Mouse (Mus musculus) spleen, adult 2 months (tissue): ENCODE measurements around the gene Cldn14. TPM values are rescaled to one million over a fixed set of nuclear protein-coding genes. Genes with fewer than 3 reads are reported as not detected.
A peak's percentile ranks its signal among the peaks of the same experiment; 100 is the strongest.
"Not testable (repeated sequence)": the region's sequence is repeated elsewhere in the genome, so short reads cannot be mapped to it uniquely, and the experiment has no call there.

ENCODE experiments used
- DNase-seq, 2 experiments: peaks; one replicate each; pipeline versions ENCODE4 v3.0.0 to v3.0.0-alpha.2; 2012 to 2021; ENCODE audit warnings: low spot score in 2 of 2, low read depth in 1 of 2
- H3K27ac ChIP-seq: fragments of 200-500 bp; 2 replicates; pipeline ENCODE4 v1.5.1; 2012; ENCODE audit warnings: low read length, inconsistent platforms; ENCODE audit not compliant: insufficient read depth
- H3K27me3 ChIP-seq: fragments of 200-500 bp; 2 replicates; pipeline ENCODE4 v1.6.1; 2012; ENCODE audit warnings: mild to moderate bottlenecking, moderate library complexity, low read length, inconsistent platforms; ENCODE audit not compliant: control insufficient read depth, insufficient read depth
- H3K36me3 ChIP-seq: fragments of 200-500 bp; 2 replicates; pipeline ENCODE4 v1.6.1; 2012; ENCODE audit warnings: mild to moderate bottlenecking, low read length, inconsistent platforms; ENCODE audit not compliant: control insufficient read depth, insufficient read depth
- H3K4me1 ChIP-seq: fragments of 200-500 bp; 2 replicates; pipeline ENCODE4 v1.6.1; 2011; ENCODE audit warnings: inconsistent platforms; ENCODE audit not compliant: control insufficient read depth, insufficient read depth, insufficient read length
- H3K4me3 ChIP-seq: fragments of 200-500 bp; 2 replicates; pipeline ENCODE4 v1.5.1; 2011; ENCODE audit warnings: mild to moderate bottlenecking, inconsistent platforms; ENCODE audit not compliant: insufficient read depth, insufficient read length; ENCODE audit errors: extremely low read depth
- CTCF ChIP-seq: fragments of 200-500 bp; IDR thresholded peaks from 2 replicates; pipeline ENCODE4 v1.5.1; 2011; ENCODE audit warnings: mild to moderate bottlenecking, inconsistent platforms; ENCODE audit not compliant: insufficient read depth, insufficient read length, insufficient replicate concordance; ENCODE audit errors: extremely low read depth
- POLR2A ChIP-seq: fragments of 200-500 bp; IDR thresholded peaks from 2 replicates; pipeline ENCODE4 v1.6.1; 2011; ENCODE audit warnings: low read depth, low read length, inconsistent platforms
- WGBS: fragments of 180-500 bp; shearing (Covaris S2); methylation state at CpG from one replicate; pipeline ENCODE4 v1.1.7; 2018; 5-methylcytosine and 5-hydroxymethylcytosine counted together
- polyA plus RNA-seq: library from polyadenylated mRNA; depleted of rRNA; stranded (reverse); fragments of >200 nt; gene quantifications from 2 replicates; pipeline ENCODE4 v1.2.3, GENCODE M21; 2012

Cldn14 gene
- polyA plus RNA-seq, 1 experiment, result not detected

- TF ChIP-seq CTCF, result peak; percentile 45; the same call in 1 of the 2 replicates
- WGBS, result 71% methylated on average over 8 of the region's 8 CpGs
- not testable (repeated sequence) for H3K27me3 ChIP-seq, DNase-seq, H3K27ac ChIP-seq, H3K36me3 ChIP-seq, H3K4me1 ChIP-seq, H3K4me3 ChIP-seq
Observed at GRCm38 (mm10) chr16:94019725-94020124, 11.1 kb upstream of the Cldn14 start.

- no peak for DNase-seq
- 77% methylated on average over 4 of the region's 4 CpGs for WGBS
- Histone ChIP-seq H3K27ac (no peak overlapping the region), H3K4me3 (no peak overlapping the region), H3K36me3 (no peaks in the 10 kb centered on the region), H3K4me1 (no peaks in the 10 kb centered on the region), H3K27me3 (no peaks in the 10 kb centered on the region)
- TF ChIP-seq CTCF, result no peak
- no peak for TF ChIP-seq POLR2A
Observed at GRCm38 (mm10) chr16:94017953-94018352, 9.3 kb upstream of the Cldn14 start.

GRCm38 (mm10) chr16:94014489-94015096 lies 6.0 kb upstream of the Cldn14 start:
- WGBS, result 57% methylated on average over 5 of the region's 5 CpGs
- H3K36me3 ChIP-seq, result no peaks in the 10 kb centered on the region
- no peak for DNase-seq
- H3K4me1 ChIP-seq, result peaks cover 3% of the 10 kb centered on the region; the same call in 1 of the 2 replicates
- no peak overlapping the region for H3K4me3 ChIP-seq
- H3K27me3 ChIP-seq, result no peaks in the 10 kb centered on the region
- TF ChIP-seq POLR2A (no peak), CTCF (no peak)
- no peak overlapping the region for H3K27ac ChIP-seq

GRCm38 (mm10) chr16:94013328-94014086 lies 4.9 kb upstream of the Cldn14 start:
- not testable (repeated sequence) for DNase-seq, H3K4me3 ChIP-seq, H3K27ac ChIP-seq, H3K27me3 ChIP-seq, H3K36me3 ChIP-seq, H3K4me1 ChIP-seq
- whole genome bisulfite sequencing, result 94% methylated on average over 8 of the region's 8 CpGs

GRCm38 (mm10) chr16:94011224-94011623 lies 2.6 kb upstream of the Cldn14 start:
- peaks cover 3% of the 10 kb centered on the region; the same call in 1 of the 2 replicates for H3K4me1 ChIP-seq
- H3K36me3 ChIP-seq, result no peaks in the 10 kb centered on the region
- no peak for TF ChIP-seq CTCF
- TF ChIP-seq POLR2A, result no peak
- no peak overlapping the region for H3K4me3 ChIP-seq
- peak; percentile 11 to 41 for DNase-seq
- 1% methylated on average over 5 of the region's 5 CpGs for WGBS
- peak overlapping the region; percentile 36 for H3K27ac ChIP-seq
- no peaks in the 10 kb centered on the region for H3K27me3 ChIP-seq

- H3K4me3 ChIP-seq, result no peak overlapping the region
- H3K27me3 ChIP-seq, result no peaks in the 10 kb centered on the region
- no peaks in the 10 kb centered on the region for H3K36me3 ChIP-seq
- DNase-seq, result peak; percentile 5 to 9
- H3K4me1 ChIP-seq, result peaks cover 3% of the 10 kb centered on the region; the same call in 1 of the 2 replicates
- WGBS, result 76% methylated on average over 3 of the region's 3 CpGs
- TF ChIP-seq POLR2A (no peak), CTCF (no peak)
- H3K27ac ChIP-seq, result peak overlapping the region; percentile 36
Observed at GRCm38 (mm10) chr16:94010633-94011032, 2.0 kb upstream of the Cldn14 start.

- Histone ChIP-seq H3K4me3 (no peak overlapping the region), H3K27me3 (no peaks in the 10 kb centered on the region), H3K27ac (no peak overlapping the region), H3K4me1 (peaks cover 3% of the 10 kb centered on the region; the same call in 1 of the 2 replicates), H3K36me3 (no peaks in the 10 kb centered on the region)
- no peak for TF ChIP-seq POLR2A
- no peak for TF ChIP-seq CTCF
- WGBS, result 88% methylated on average over 5 of the region's 5 CpGs
- DNase-seq, result no peak
Observed at GRCm38 (mm10) chr16:94010156-94010555, 1.5 kb upstream of the Cldn14 start.
